Mouse (Mus musculus) heart, embryonic 10.5 days (tissue): ENCODE data around the gene Col13a1. TPM values are rescaled to one million over a fixed set of nuclear protein-coding genes. Genes with fewer than 3 reads are reported as not detected.

ENCODE experiments used
- DNase-seq: peaks from one replicate; pipeline ENCODE4 v3.0.0-alpha.2; 2017; ENCODE audit warnings: low spot score
- H3K27ac ChIP-seq: fragments of 300-500 bp; sonication (generic); 2 replicates; pipeline ENCODE4 v1.5.1; 2016; ENCODE audit warnings: mild to moderate bottlenecking
- H3K27me3 ChIP-seq: fragments of 300-500 bp; sonication (generic); 2 replicates; pipeline ENCODE4 v1.6.1; 2016; ENCODE audit warnings: mild to moderate bottlenecking; ENCODE audit not compliant: poor library complexity, insufficient read depth, severe bottlenecking
- H3K36me3 ChIP-seq: fragments of 300-500 bp; sonication (generic); 2 replicates; pipeline ENCODE4 v1.6.1; 2016; ENCODE audit warnings: mild to moderate bottlenecking, moderate library complexity
- H3K4me1 ChIP-seq: fragments of 300-500 bp; sonication (generic); 2 replicates; pipeline ENCODE4 v1.6.1; 2016; ENCODE audit warnings: mild to moderate bottlenecking
- H3K4me3 ChIP-seq: fragments of 300-500 bp; sonication (generic); 2 replicates; pipeline ENCODE4 v1.5.1; 2016; ENCODE audit warnings: mild to moderate bottlenecking, moderate library complexity
- H3K9me3 ChIP-seq: fragments of 300-500 bp; sonication (generic); 2 replicates; pipeline ENCODE4 v1.6.1; 2016; ENCODE audit warnings: mild to moderate bottlenecking, moderate library complexity
- WGBS: fragments of 180-500 bp; shearing (Covaris S2); methylation state at CpG from one replicate; pipeline ENCODE4 v1.1.7; 2016; 5-methylcytosine and 5-hydroxymethylcytosine counted together
- polyA plus RNA-seq: library from polyadenylated mRNA; unstranded; fragments of >200 nt; fragmentation: Nextera tagmentation; extraction: Ambion mirVana; gene quantifications from 2 replicates; pipeline ENCODE4 v1.2.1, GENCODE M21; 2016

Gene Col13a1
- polyA plus RNA-seq, 1 experiment from 2014 or later = 12.3 TPM

- Histone ChIP-seq H3K27ac (no peak overlapping the region), H3K4me3 (no peak overlapping the region), H3K9me3 (no peaks in the 10 kb centered on the region), H3K36me3 (no peaks in the 10 kb centered on the region), H3K27me3 (no peaks in the 10 kb centered on the region), H3K4me1 (peaks cover 4% of the 10 kb centered on the region)
- WGBS = 60% methylated on average over 5 of the region's 5 CpGs
- no peak for DNase-seq
Observed at GRCm38 (mm10) chr10:61811987-61812386, 166.9 kb downstream of the Col13a1 start.

- H3K9me3 ChIP-seq = no peaks in the 10 kb centered on the region
- H3K27me3 ChIP-seq = no peaks in the 10 kb centered on the region
- WGBS = 70% methylated on average over 15 of the region's 15 CpGs
- DNase-seq = no peak
- no peaks in the 10 kb centered on the region for H3K36me3 ChIP-seq
- H3K4me3 ChIP-seq = no peak overlapping the region
- H3K27ac ChIP-seq = no peak overlapping the region
- no peaks in the 10 kb centered on the region for H3K4me1 ChIP-seq
Observed at GRCm38 (mm10) chr10:61798133-61798576, 180.8 kb downstream of the Col13a1 start.

GRCm38 (mm10) chr10:61795458-61795857, 183.4 kb downstream of the Col13a1 start:
- no peaks in the 10 kb centered on the region for H3K9me3 ChIP-seq
- H3K4me1 ChIP-seq = no peaks in the 10 kb centered on the region
- H3K27ac ChIP-seq = no peak overlapping the region
- DNase-seq = no peak
- H3K27me3 ChIP-seq = no peaks in the 10 kb centered on the region; the same call in 1 of the 2 replicates
- 56% methylated on average over 8 of the region's 8 CpGs for WGBS
- no peaks in the 10 kb centered on the region for H3K36me3 ChIP-seq
- H3K4me3 ChIP-seq = no peak overlapping the region

- 67% methylated on average over 10 of the region's 10 CpGs for WGBS
- DNase-seq = no peak
- no peaks in the 10 kb centered on the region for H3K9me3 ChIP-seq
- H3K36me3 ChIP-seq = no peaks in the 10 kb centered on the region
- no peak overlapping the region for H3K27ac ChIP-seq
- no peak overlapping the region for H3K4me3 ChIP-seq
- H3K4me1 ChIP-seq = no peaks in the 10 kb centered on the region
- no peaks in the 10 kb centered on the region; the same call in 1 of the 2 replicates for H3K27me3 ChIP-seq
Observed at GRCm38 (mm10) chr10:61794971-61795370, 183.9 kb downstream of the Col13a1 start.

GRCm38 (mm10) chr10:61793015-61793414, 185.9 kb downstream of the Col13a1 start:
- no peak overlapping the region for H3K27ac ChIP-seq
- no peaks in the 10 kb centered on the region for H3K36me3 ChIP-seq
- H3K4me3 ChIP-seq = no peak overlapping the region
- H3K27me3 ChIP-seq = no peaks in the 10 kb centered on the region; the same call in 1 of the 2 replicates
- H3K9me3 ChIP-seq = no peaks in the 10 kb centered on the region
- H3K4me1 ChIP-seq = no peaks in the 10 kb centered on the region
- 59% methylated on average over 8 of the region's 8 CpGs for WGBS
- no peak for DNase-seq

GRCm38 (mm10) chr10:61788499-61788898, 190.4 kb downstream of the Col13a1 start:
- DNase-seq = no peak
- Histone ChIP-seq H3K27me3 (no peaks in the 10 kb centered on the region; the same call in 1 of the 2 replicates), H3K36me3 (no peaks in the 10 kb centered on the region), H3K4me3 (no peak overlapping the region), H3K4me1 (no peaks in the 10 kb centered on the region; the same call in 1 of the 2 replicates), H3K9me3 (no peaks in the 10 kb centered on the region), H3K27ac (no peak overlapping the region)
- 95% methylated on average over 5 of the region's 5 CpGs for WGBS

Other genes with a start within 250 kb of the Col13a1 start
- gene H2afy2, start 195.0 kb downstream of the Col13a1 start, polyA plus RNA-seq = 80.4 and 148 TPM in 2 replicates
- gene Neurog3, start 154.0 kb upstream of the Col13a1 start, polyA plus RNA-seq = not detected in 2 replicates
- gene Fam241b, start 164.8 kb upstream of the Col13a1 start, polyA plus RNA-seq = 3.1 and 5.9 TPM in 2 replicates